Mouse (Mus musculus): ENCODE measurements at regions not wholly inside any gene's neighbourhood (a gene's known extent, or its start where the extent isn't known, plus 50 kb on each side); places are given as distances from the start of the nearest gene placed in this dataset.

DNA sequence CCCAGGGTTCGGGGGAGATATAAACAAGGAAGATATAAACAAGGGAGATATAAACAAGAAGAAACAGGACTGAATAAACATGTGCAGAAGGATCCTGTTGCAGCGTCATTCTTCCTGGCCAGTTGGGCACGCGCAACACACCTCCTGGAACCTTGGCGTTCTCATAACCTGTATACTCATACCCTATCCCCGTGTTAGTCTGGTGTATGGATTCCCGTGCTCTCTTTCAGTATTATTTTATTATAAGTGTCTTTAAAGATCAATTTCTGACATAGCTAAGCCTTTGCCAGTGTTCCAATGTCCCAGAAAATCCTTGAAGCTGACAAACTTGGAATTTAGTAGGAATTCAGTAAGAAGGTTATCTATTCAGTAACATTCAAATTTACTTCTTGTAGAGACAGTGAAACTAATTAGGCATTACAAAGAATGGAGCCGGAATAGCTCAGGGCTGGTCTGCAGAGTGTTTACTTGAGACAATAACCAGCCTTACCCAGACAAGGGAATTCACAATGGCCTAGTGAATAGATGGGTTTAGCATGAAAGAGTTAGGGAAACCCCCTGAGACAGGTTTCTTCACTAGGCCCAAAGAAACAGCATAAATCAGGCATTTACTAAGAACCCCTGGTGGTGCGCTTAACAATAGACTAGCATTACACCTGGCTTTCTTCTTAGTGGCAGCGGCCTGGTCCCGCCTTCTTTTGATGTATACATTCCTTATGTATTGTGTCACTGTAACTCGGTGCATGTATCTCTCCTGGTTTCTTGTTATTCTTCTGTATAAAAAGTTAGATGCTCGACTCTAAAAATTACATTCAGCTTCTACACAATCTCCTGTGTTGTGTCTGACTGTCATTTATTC is 458.4 kb downstream of the Epm2a start:
- peak; percentile 94 for DNase-seq (ENCODE audit: low read depth, low spot score)

DNA sequence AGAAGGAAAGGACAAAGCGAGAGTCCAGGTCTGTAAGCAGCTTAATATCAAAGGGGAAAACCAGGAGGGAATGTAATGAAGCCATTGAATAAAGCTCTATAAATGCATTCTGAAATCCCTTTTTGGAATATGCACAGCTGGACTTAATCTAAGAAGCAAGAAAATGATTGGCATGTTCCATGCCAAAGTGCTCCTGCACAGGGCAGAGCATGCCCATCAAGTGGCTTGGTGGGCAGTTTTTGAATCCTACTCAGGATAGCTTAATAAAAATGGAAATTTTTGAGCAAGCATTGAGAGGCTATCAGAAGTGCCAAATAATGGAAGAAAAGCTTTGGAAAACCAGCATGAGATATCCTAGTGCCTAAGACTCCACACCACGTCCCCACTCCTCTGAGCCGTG is 466.1 kb downstream of the Epm2a start:
- DNase-seq (ENCODE audit: low read depth, low spot score), result no peak

DNA sequence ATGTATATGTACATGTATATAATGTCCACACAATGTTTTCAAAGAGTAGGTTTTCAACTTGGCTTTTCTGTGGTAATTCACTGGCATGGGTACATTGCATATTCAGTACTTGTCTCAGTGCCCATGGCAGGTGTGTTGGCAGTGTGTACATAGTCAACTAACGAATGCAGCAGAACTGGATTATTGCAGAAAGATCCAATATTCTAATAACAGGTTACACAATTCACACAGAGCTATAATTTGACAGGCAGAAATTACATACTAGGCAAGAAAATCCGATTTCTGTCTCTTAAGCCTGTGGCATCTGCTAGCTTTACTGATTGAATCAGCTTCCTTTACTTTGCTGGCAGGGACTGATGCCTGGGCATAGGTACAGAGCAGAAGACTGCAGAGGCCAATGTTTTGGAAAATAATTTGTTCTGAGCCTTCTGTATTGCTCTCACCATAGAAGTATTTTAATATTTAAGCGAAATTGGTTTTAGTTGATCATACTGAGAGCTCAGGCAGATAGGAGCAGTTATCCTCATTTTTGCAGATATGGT is 479.3 kb downstream of the Epm2a start:
- DNase-seq (ENCODE audit: low read depth, low spot score), result no peak

DNA sequence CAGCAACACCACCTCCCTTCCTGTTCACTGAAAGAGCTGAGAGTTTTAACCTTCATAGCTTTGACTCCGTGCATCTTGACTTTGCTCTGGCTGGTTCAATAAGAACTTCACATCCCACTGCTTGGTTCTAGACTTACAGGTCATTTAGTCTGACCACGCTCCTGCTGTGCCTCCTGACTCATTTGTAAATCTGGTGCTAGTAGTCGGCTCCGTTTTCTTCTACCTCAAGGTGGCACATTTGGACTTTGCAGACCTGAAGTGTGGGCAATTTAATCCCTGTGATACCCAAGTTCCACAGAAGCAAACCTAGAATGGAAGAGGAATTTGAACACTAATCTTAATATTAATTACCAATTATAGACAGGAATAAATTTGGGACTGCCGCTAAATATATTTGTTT is 497.9 kb downstream of the Epm2a start:
- DNase-seq (ENCODE audit: low read depth, low spot score), result peak; percentile 27

DNA sequence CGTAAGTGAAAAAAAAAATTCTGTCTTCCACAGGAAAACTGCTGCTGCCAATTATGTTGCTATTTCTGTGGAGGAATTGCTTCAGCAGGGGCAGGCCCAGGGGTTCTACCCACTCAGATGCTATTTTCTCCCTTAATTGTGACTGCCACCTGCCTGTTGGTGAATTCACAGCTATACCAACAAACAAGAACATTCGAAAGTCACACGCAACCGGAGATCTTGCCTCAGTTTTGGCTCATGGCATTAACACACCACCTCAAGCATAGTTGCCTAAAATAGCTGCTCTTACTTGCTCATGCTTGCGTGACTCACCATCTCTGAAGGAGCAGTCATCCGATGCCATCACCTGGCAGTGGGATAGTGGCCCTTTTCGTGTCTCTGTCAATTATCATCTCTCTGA is 498.3 kb downstream of the Epm2a start:
- no peak for DNase-seq (ENCODE audit: low read depth, low spot score)

DNA sequence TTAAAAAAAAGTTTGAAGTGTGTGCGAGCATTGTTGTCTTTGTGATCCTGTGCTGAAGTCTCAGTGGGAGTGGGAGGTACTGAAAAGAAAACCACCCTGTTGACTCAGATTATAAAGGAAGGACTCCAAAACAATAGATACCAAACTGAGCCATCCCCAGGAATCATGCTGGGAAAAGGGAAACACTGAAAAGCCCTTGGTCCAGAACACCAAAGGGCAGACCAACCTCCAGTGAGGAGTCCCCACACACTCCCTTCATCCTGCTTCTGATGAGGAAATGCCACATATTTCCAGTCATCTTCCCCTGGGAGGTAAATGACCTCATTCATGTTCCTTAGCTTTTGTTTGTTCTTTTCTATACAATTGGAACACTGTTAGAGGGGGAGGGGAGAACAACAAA is 502.9 kb downstream of the Epm2a start:
- DNase-seq (ENCODE audit: low read depth, low spot score), result peak; percentile 57

DNA sequence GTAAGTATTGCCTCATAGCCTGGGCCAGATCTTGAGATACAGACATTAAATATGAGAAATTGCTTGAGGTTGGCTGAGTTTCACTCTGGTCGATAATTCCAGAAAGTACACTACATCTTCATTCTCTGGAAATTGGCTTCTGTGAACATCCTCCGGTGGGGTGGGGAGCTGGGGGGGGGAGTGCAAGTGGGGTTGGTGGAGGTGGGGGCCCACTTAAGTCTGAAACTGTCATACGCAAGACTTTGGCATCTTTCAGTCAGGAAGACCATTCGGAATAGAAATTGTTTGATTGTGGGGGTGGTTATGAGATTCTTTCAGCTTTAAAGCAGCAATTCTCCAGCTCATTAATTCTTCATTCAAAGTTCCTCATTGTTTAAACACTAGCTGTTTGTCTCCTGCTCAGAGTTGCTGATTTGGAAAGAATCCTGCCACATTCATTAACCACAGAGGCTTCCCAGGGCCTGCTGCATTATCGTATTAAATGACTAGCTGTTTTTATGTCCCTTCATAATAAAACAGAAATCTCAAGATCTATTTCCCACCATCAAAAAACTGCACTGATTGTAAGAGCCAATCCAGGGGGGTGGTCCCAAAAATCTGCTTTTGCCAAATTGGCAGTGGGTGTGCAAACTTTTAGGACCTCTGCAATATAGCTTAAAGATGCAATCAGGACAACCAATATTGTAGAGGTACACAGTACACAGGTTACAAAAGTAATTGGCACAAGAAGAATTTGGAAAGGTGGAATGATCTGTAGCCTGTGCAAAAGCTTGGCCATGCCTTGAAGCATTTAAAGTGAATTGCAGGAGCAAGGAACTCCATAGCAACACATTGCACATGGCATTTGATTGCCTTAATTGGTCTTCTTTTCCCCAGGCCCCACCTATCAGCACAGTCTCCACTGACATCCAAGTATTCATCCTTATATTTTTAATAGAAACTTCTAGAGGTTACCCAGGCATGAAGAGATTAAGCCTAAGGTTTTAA is 532.2 kb downstream of the Epm2a start:
- no peak for DNase-seq (ENCODE audit: low read depth, low spot score)

DNA sequence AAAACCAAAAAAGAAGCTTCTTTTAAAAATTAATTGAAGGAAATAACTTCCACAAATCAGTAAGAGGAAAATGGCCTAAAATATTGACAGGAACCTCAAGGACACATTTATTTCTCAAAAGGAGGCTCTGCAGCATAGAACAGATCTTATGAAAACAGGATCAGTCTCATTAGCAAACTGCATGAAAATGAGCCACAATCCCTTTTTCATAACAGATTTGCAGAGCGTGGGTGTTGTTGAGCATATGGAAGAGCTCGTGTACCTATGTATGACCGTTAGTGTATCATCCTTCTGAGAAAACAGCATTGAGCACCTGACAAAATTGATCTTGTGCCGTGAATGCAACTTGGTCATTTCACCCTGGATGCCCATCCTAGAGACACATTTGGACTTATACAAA is 543.0 kb downstream of the Epm2a start:
- no peak for DNase-seq (ENCODE audit: low read depth, low spot score)

DNA sequence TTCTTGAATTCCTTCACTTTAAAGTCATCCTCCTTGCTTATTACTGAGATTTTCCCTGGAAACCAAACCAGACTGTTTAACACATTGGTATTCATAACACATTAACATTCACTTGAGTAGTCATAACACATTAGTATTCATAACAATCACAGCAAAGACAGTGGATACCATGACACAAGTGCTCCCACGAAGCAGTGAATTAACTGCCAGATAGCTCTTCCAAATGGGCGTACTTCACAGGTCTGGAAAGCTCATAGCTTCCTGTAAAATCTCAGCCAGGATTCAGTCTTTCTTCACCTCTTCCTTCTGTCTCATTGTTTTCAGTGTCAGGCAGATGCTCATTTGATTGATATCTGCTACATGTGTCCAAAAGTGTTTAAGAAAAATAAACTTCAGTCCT is 545.7 kb downstream of the Epm2a start:
- DNase-seq (ENCODE audit: low read depth, low spot score), result no peak

DNA sequence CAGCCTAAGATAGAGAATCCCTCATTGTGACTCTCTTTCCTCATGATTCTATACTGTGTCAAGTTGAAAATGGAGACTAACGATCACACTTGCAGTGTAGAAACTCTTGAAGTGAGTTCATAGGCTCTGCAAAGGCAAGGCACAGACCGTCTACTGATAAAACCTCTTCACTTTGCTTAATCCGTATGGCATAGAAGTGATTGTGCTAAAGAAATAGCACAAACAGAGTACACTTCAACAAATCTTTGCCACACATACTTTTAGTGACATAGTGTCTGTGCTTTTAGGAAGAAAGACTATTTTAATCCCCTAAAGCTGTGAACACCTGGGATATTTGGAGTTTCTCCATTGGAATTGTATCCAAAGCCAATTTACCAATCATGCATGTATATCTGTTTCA is 578.9 kb downstream of the Epm2a start:
- no peak for DNase-seq (ENCODE audit: low read depth, low spot score)

DNA sequence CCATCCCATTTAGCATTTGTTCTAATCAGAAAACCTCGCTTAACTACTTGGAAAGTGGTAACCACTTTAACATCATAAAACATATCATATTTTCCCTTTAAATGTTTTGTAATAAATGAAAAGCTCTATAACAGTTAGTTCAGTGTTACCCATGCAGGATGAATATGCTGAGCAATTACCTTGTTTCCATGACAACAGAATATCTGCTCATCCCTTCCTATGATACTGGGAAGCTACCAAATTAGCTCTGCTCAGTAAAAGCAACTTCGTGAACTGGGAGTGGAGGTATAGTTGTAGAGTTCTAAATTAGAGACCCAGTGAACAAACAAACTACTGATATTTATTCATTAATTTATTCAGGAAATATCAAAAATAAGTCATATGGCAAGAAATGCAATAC is 595.0 kb downstream of the Epm2a start:
- DNase-seq (ENCODE audit: low read depth, low spot score), result no peak

DNA sequence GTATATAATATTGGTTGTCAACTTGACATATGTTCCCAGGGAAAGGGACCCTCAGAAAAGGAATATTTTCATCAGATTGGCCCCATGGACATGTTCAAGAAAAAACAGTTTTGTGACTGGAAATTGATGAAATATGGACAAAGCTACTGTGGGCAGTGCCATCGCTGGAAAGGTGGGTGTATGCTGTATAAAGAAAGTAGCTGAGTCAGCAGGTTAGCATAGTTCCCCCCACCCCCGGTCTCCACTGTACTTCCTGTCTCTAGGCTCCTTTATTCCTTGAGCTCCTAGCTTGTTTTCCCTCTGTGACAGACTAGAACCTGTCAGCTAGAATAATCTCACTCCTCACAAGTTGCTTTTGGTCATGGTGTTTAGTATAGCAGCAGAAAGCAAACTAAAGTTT is 599.6 kb downstream of the Epm2a start:
- DNase-seq (ENCODE audit: low read depth, low spot score), result no peak

DNA sequence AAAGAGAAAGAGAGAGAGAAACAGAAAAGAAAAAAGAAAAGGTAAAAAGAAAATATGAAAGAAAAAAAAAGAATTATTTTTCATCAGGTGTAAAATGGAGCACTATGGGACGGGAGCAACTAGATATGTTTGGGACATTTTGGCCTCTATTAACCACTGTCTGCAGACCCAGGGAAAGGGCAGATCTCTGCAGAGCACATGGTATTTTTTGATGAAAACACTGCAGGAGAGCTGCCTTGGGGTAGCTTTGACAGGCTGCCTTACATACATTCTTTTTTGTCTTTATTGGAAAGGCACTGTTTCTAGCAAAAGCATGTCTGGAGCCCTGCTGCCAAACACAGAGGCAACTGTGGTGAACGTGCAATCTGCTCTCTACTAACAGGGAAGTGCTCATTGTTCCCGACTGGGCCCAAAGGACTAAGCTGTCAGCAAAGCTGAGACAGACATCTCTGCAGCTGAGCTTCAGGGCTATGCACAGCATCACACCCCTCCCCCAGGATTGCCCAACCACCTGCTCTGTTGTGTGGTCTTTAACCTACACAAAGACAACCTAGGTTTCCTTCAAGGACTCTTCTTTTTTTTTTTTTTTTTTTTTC is 617.2 kb downstream of the Epm2a start:
- DNase-seq (ENCODE audit: low read depth, low spot score), result peak; percentile 78

DNA sequence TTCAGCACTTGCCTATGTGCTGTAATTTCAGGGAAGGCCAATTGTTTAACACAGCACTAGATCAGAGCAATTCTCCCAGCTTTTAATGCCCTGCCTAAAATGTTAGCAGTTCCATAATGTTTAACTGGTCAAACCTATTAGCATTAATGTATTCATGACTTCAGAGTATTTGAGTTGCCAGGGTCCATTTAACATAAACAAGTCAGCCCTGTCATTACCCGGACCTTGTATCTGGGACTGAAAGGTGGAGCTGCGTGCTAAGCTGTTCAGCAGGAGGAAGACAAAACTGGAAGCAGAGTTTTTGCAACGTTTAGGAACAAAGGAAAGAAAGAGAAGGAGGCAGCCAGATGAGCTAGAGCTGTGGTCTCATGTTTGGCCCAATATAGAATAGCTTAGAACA is 661.8 kb downstream of the Epm2a start:
- DNase-seq (ENCODE audit: low read depth, low spot score), result no peak

DNA sequence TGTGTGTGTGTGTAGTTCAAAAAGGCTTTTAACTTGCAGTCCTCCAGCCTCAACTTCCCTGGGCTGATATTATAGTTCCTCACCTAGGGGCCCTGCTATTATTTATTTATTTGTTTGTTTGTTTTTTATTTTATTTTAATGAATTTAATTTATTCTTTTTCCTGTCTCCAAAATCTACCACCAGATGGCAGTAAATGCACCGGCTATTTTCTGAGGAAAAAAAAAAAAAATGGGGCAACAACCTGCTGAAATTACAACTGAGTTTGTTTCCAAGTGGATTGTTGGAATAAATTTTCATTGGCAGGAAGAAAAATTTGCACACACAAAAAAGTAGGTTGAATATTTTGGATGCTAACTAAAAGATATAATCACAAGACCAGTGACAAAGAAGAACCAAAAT is 662.7 kb downstream of the Epm2a start:
- DNase-seq (ENCODE audit: low read depth, low spot score), result no peak

DNA sequence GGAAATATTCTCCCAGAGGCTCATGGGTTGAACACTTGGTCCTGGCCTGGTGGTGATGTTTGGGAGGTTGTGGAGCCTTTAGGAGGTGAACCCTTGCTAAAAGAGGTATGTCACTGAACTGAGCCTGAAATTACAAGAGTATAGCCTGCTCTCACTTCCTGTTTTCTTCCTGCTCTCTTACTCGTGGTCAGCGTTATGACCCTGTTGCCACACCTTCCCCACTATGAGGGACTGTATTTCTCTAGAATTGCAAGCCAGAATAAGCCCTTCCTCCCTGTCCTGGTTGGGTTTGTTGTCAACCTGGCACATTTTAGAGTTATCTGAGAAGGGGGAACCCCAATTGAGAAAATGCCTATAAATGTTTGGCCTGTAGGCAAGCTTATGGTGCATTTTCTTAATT is 674.1 kb downstream of the Epm2a start:
- no peak for DNase-seq (ENCODE audit: low read depth, low spot score)

DNA sequence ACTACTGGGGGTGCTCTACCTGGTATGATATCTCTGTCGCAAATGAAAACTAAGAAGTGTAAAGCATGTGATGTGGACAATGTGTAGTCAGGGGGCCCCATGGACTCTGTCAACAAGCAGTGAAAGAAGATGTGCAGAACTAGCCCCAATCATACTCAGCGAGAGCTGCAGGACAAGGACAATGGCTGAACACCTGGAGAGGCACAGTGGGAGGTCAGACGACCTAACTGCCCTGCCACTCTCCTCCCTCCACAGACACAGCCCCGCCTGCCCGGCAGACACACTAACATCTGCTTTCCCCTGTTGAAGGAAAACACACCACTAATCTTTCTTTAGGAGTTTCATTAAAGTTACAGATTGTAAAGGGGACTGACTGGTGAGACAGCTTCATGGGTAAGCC is 675.1 kb downstream of the Epm2a start:
- peak; percentile 74 for DNase-seq (ENCODE audit: low read depth, low spot score)

DNA sequence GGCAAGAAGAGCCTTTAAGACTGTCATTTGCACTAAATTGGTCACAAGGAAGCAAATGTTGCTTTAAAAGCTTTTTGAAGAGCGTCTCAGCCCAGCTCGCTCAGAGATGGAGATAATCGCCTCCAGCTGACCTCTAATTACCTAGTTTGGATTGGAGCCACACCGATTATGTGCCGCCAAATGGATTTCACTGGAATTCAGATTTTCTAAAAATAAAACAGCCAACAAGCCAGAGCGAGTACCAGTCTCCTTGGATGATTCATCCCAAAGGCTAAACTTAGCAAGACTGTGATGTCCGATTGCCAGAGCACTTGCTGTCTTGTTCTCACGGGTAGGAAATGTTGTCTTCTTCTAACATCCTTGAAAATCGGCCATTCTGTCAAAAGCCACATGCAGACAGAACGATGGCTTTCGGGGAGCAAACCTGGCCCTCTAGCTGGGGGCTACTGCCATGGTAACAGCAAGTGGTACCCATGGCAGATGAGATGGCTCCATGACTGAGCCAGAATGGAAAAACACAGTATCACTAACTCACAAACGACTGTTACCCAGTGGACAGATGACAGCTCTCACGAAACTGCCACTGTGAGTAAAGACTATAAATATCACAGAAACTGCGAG is 676.1 kb downstream of the Epm2a start:
- DNase-seq (ENCODE audit: low read depth, low spot score), result no peak

DNA sequence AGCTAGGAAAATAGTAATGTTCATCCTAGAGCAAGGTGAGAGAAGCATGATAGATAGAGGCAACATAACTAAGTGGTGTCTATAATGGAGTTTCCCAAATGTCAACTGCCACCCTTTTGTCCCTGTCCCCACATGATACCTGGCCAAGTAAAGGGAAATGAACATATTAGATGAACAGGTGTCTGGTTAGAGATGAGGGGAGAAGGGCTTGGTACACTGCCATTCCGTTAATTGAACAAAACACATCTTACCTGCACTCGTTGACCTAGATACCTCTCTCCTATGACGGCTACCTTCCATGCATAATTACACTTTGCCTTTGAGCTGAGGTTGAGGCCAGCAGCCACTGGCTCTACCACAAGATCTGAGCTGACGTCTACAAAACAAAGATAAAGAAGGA is 677.4 kb downstream of the Epm2a start:
- no peak for DNase-seq (ENCODE audit: low read depth, low spot score)

DNA sequence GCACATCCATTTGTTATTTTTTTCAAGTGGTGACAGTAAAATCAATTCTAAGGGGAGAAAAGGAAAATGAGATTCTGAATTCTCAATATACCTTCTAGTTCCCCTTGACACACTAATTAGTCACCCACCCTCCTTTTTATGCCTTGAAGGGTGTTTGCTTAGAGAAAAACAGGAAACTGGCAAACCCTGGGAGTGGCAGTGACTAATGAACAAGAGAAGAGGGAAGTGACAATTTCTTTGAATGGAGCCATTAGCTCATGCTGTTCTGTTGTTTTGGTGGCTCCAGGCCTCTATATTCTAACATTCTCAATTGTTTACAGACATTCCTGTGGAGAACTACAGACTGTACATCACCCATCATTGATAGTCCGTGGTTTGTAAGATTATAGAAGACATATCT is 692.0 kb downstream of the Epm2a start:
- DNase-seq (ENCODE audit: low read depth, low spot score), result peak; percentile 56

DNA sequence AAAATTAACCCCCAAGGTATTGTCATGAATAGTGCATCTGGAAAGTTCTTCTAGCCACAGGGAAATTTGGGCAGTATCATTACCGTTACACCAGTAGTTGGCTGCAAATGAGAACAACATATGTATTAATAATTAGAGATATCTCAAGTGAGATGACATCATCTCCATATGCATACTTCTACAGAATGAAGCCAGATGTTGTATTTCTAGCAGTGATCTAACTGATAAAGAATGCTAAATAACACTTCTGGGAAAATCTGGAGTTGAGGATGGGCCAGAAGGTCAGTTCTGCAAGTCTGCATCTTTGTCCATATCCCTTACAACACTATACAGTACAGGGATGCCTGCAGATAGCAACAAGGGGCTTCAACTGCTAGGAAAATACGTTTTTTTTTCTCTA is 702.7 kb downstream of the Epm2a start:
- DNase-seq (ENCODE audit: low read depth, low spot score), result no peak

DNA sequence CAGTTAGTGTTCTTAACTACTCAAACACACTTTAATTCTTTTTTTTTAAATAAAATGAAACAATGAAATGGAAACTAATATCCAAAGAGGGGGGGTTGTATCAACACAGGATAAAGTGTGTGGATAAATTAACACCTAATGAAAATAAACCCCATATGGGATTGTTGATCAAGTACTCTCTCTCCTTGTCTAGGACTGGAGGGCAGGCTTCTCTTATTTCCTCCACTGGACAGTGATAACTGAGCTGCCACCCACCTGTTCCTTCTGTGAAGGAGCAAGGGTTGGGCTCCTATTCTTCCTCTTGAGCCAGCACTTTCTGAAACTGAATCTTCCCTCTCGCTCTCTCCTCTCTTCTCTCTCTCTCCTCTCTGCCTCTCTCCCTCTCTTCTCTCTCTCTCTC is 716.5 kb downstream of the Epm2a start:
- DNase-seq (ENCODE audit: low read depth, low spot score), result no peak
